Mouse (Mus musculus): Measurements from ENCODE around the gene Lrrc8e.
"Not testable (repeated sequence)": the region's sequence is repeated elsewhere in the genome, so short reads cannot be mapped to it uniquely, and the experiment has no call there.

The Lrrc8e gene

GRCm38 (mm10) chr8:4219617-4220016 is 7.0 kb upstream of the Lrrc8e start:
- no peak for DNase-seq (ENCODE audit: low read depth)

- no peak for DNase-seq (ENCODE audit: low read depth)
Measured at GRCm38 (mm10) chr8:4222059-4222458, 4.6 kb upstream of the Lrrc8e start.

GRCm38 (mm10) chr8:4226323-4226722 is 304 bp upstream of the Lrrc8e start:
- no peak for DNase-seq (ENCODE audit: low read depth)

GRCm38 (mm10) chr8:4227919-4228318 is 1.3 kb downstream of the Lrrc8e start:
- DNase-seq (ENCODE audit: low read depth): no peak

GRCm38 (mm10) chr8:4229784-4230183 is 3.2 kb downstream of the Lrrc8e start:
- DNase-seq (ENCODE audit: low read depth): no peak

GRCm38 (mm10) chr8:4230612-4231351 is 4.2 kb downstream of the Lrrc8e start:
- DNase-seq (ENCODE audit: low read depth): no peak

GRCm38 (mm10) chr8:4237814-4238433 is 11.3 kb downstream of the Lrrc8e start:
- DNase-seq (ENCODE audit: low read depth): peak; percentile 41

- peak; percentile 98 for DNase-seq (ENCODE audit: low read depth)
Measured at GRCm38 (mm10) chr8:4238434-4239192, 12.0 kb downstream of the Lrrc8e start, which contains the start of the genes Map2k7 and Gm49320. Gene Map2k7 (plus strand): TSS chr8:4238740. Gene Gm49320 (plus strand): TSS chr8:4238865.

GRCm38 (mm10) chr8:4239193-4239890 is 12.7 kb downstream of the Lrrc8e start:
- no peak for DNase-seq (ENCODE audit: low read depth)

GRCm38 (mm10) chr8:4245061-4245460 is 18.4 kb downstream of the Lrrc8e start:
- DNase-seq (ENCODE audit: low read depth): no peak

GRCm38 (mm10) chr8:4245737-4246136 is 19.1 kb downstream of the Lrrc8e start:
- DNase-seq (ENCODE audit: low read depth): no peak

- DNase-seq (ENCODE audit: low read depth): no peak
Measured at GRCm38 (mm10) chr8:4247241-4247640, 20.6 kb downstream of the Lrrc8e start.

GRCm38 (mm10) chr8:4247951-4248540 is 21.4 kb downstream of the Lrrc8e start, which contains the start of gene Tgfbr3l:
Gene Tgfbr3l (plus strand): TSS chr8:4248214.
- DNase-seq (ENCODE audit: low read depth): no peak

- DNase-seq (ENCODE audit: low read depth): no peak
Measured at GRCm38 (mm10) chr8:4249213-4249612, 22.6 kb downstream of the Lrrc8e start.

GRCm38 (mm10) chr8:4250306-4250970 is 23.8 kb downstream of the Lrrc8e start:
- DNase-seq (ENCODE audit: low read depth): peak; percentile 71

- no peak for DNase-seq (ENCODE audit: low read depth)
Measured at GRCm38 (mm10) chr8:4252116-4252760, 25.6 kb downstream of the Lrrc8e start.

- peak; percentile 94 for DNase-seq (ENCODE audit: low read depth)
Measured at GRCm38 (mm10) chr8:4252934-4253841, 26.6 kb downstream of the Lrrc8e start, which contains the start of gene Snapc2. Gene Snapc2 (plus strand): TSS chr8:4253080.

- no peak for DNase-seq (ENCODE audit: low read depth)
Measured at GRCm38 (mm10) chr8:4254001-4254400, 27.4 kb downstream of the Lrrc8e start.

GRCm38 (mm10) chr8:4255471-4255870 is 28.8 kb downstream of the Lrrc8e start:
- not testable (repeated sequence) for DNase-seq (ENCODE audit: low read depth)
